Mouse (Mus musculus) cortical plate, adult 2 months (tissue): Measurements from ENCODE around the gene Gm26661. TPM values are rescaled to one million over a fixed set of nuclear protein-coding genes. Genes with fewer than 3 reads are reported as not detected.
A peak's percentile ranks its signal among the peaks of the same experiment; 100 is the strongest.

ENCODE experiments used
- H3K27ac ChIP-seq: fragments of 200-500 bp; 2 replicates; pipeline ENCODE4 v1.5.1; 2012; ENCODE audit warnings: low read length, control low read depth, inconsistent platforms; ENCODE audit not compliant: insufficient read depth
- H3K4me1 ChIP-seq: fragments of 200-500 bp; 2 replicates; pipeline ENCODE4 v1.6.1; 2011; ENCODE audit warnings: low read length; ENCODE audit not compliant: control insufficient read depth, insufficient read depth
- H3K4me3 ChIP-seq: fragments of 200-500 bp; 2 replicates; pipeline ENCODE4 v1.5.1; 2011; ENCODE audit warnings: mild to moderate bottlenecking, low read length, control low read depth; ENCODE audit not compliant: insufficient read depth
- CTCF ChIP-seq: fragments of 200-500 bp; IDR thresholded peaks from 2 replicates; pipeline ENCODE4 v1.5.1; 2011; ENCODE audit warnings: mild to moderate bottlenecking, control low read depth, low read length; ENCODE audit not compliant: insufficient read depth; ENCODE audit errors: extremely low read depth
- POLR2A ChIP-seq: fragments of 200-500 bp; IDR thresholded peaks from 2 replicates; pipeline ENCODE4 v1.6.1; 2011; ENCODE audit warnings: mild to moderate bottlenecking, low read length, control low read depth; ENCODE audit not compliant: insufficient read depth; ENCODE audit errors: extremely low read depth
- polyA plus RNA-seq: library from polyadenylated mRNA; depleted of rRNA; stranded (reverse); fragments of >200 nt; gene quantifications from 2 replicates; pipeline ENCODE4 v1.2.3, GENCODE M21; 2012; rRNA removed

The Gm26661 gene
- polyA plus RNA-seq, result not detected in 2 replicates

GRCm38 (mm10) chr14:7791532-7792159 is at the start of gene Gm26661:
TSS of gene Gm26661 (plus strand) at chr14:7791587.
- no peak within 1 kb of the TSS for H3K27ac ChIP-seq
- H3K4me3 ChIP-seq, result peak within 1 kb of the TSS; percentile 17
- no peak for TF ChIP-seq POLR2A
- TF ChIP-seq CTCF, result no peak
- no peaks in the 10 kb centered on the region for H3K4me1 ChIP-seq

DNA sequence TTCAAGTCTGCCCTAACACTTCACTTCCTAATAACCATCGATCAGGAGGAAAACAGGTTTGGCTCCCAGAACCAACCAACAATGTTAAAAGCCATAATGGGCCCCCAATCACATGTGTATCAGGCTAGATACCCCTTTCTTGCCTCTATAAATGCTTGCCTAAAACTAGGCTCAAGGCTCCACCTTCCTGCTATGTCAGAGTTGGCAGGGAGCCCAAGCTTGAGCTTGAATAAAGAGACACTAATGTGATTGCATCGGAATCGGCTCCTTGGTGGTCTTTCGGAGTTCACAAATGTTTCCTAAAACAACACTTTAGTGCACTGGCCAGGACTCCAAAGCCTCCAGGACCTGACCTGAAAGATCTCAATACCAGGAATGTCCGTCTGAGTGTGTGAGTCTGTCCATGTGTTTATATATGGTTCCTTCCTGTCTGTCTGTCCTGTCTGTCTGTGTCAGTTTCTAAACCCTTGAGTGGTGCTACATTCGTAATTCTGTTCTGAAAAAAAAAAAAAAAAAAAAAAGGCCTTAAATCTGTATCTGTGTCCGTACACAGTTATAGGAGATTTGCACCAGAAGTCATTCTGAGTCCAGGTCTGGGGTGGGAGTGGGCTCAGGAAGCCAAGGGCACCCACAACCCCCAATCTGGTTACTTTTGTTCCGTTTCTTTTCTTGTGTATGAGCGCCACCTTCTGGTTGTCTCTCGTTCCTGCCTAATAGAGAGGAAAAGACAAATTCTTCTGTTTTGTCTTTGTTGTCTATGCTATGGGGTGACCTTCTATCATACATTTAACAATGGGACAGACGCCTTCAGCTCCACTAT is 42.2 kb upstream of the Gm26661 start:
- Histone ChIP-seq H3K4me3 (no peak overlapping the region), H3K4me1 (no peaks in the 10 kb centered on the region), H3K27ac (no peak overlapping the region)
- TF ChIP-seq POLR2A (no peak), CTCF (peak; percentile 59; the same call in 1 of the 2 replicates)

GRCm38 (mm10) chr14:7749764-7750089 is 41.7 kb upstream of the Gm26661 start:
- TF ChIP-seq CTCF, result no peak
- no peak for TF ChIP-seq POLR2A
- no peak overlapping the region for H3K4me3 ChIP-seq
- H3K4me1 ChIP-seq, result no peaks in the 10 kb centered on the region
- no peak overlapping the region for H3K27ac ChIP-seq

- H3K4me3 ChIP-seq, result no peak overlapping the region
- TF ChIP-seq POLR2A, result no peak
- TF ChIP-seq CTCF, result peak; percentile 73
- H3K27ac ChIP-seq, result no peak overlapping the region
- H3K4me1 ChIP-seq, result no peaks in the 10 kb centered on the region
Observed at GRCm38 (mm10) chr14:7765569-7766314, 25.6 kb upstream of the Gm26661 start.

DNA sequence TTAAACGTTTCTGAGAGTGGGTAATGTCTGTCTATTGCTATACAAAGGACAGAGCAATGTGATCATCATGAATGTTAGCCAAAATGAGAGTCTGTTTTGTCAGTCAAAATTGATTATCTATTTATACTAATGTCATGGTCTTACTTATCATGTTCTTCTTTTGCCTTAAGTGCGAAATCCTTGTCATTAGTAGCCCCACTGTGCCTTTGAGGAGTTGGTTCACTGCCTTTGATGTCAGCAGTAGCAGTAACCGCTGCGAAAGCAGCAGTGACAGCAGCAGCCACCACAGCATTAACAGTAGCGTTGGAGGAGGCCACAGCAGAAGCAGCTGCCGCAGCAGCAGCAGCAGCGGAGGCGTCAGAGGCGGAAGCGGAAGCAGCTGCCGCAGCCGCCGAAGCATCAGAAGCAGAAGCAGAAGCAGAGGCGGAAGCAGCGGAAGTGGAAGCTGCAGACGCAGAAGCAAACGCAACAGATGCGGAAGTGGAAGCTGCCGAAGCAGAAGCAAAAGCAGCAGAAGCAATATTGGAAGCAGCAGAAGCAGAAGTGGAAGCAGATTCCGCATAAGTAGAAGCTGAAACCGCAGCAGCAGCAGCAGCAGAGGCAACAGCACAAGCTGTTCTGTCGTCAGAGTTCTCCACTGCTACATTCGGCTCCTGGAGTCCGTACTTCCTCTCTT is 17.5 kb upstream of the Gm26661 start:
- H3K4me3 ChIP-seq, result peak overlapping the region; percentile 43
- H3K27ac ChIP-seq, result peak overlapping the region; percentile 11; the same call in 1 of the 2 replicates
- peaks cover 3% of the 10 kb centered on the region; the same call in 1 of the 2 replicates for H3K4me1 ChIP-seq
- TF ChIP-seq POLR2A (peak; percentile 66), CTCF (no peak)

GRCm38 (mm10) chr14:7786073-7786472 is 5.3 kb upstream of the Gm26661 start:
- no peak for TF ChIP-seq POLR2A
- TF ChIP-seq CTCF, result no peak
- Histone ChIP-seq H3K27ac (no peak overlapping the region), H3K4me1 (no peaks in the 10 kb centered on the region), H3K4me3 (no peak overlapping the region)

DNA sequence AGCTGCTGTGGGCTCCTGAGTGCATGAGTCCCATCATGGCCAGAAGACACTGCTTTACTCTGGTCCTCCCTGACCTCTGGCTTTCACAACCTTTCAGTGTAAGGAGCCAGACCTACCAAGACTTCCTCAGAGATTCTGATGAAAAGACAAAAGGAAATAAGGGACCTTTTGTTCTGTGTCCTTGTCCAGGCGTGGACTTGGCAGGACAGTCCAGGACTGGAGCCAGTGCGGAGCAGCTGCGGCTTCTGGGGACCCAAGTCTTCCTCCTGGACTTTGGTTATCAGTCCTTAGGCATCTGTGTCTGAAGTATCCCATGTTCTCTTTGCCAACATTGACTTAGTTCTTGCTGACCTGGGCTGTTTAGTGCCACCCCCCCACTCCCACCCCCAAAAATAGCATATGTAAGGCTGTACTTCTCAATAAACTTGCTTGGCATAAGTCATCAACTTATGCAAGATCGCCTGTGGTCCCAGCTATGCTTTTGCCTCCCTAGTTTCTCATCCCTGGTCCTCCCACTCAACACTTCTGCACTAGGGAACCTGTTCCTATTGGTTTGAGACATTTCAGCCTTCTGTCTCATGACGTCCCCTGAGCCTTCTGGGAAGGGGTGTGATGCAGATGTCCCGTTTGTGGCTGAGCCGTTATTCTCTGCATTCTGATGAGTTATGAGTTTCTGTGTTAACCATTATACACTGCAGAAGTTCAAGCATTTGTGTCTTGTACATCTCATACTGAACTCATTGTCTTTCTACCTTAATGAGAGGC is 1.9 kb upstream of the Gm26661 start:
- TF ChIP-seq POLR2A, result no peak
- no peak for TF ChIP-seq CTCF
- H3K27ac ChIP-seq, result no peak overlapping the region
- no peak overlapping the region for H3K4me3 ChIP-seq
- H3K4me1 ChIP-seq, result no peaks in the 10 kb centered on the region

DNA sequence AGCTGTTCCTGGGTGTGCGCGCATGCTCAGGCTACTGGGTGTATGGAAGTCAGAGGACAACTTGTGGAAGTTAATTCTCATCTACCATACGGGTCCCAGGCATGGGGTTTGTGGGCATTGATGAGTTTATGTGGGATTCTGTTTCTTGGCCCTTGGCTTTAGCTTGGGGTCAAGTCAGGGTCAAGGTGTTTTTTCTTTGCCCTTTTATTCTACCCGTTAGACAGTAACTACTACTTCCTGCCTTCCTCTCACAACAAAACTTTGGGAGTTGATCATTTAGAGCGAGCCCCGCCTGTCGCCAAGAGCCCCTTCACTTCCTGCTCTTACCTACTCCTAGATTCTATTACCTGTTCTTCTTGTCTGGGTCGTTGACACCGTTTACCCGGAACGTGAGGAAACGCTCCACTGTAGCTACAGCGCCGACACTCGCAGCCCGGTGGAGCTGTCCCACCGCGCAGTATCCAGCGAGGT is 291 bp upstream of the Gm26661 start:
- Histone ChIP-seq H3K27ac (no peak overlapping the region), H3K4me3 (peak overlapping the region; percentile 17), H3K4me1 (no peaks in the 10 kb centered on the region)
- no peak for TF ChIP-seq CTCF
- no peak for TF ChIP-seq POLR2A
